Mouse (Mus musculus) retina, postnatal 1 day (tissue): ENCODE measurements around the gene Cul4b.
A peak's percentile ranks its signal among the peaks of the same experiment; 100 is the strongest.
"Not testable (repeated sequence)": the region's sequence is repeated elsewhere in the genome, so short reads cannot be mapped to it uniquely, and the experiment has no call there.

ENCODE experiments used
- DNase-seq: peaks from one replicate; pipeline ENCODE4 v3.0.0-alpha.2; 2012

Cul4b gene

GRCm38 (mm10) chrX:38576078-38576477, at the start of gene Cul4b:
TSS of gene Cul4b (minus strand) at chrX:38576196.
- no peak for DNase-seq

GRCm38 (mm10) chrX:38600995-38601369, 25.0 kb upstream of the Cul4b start:
- peak; percentile 58 for DNase-seq

- peak; percentile 92 for DNase-seq
Measured at GRCm38 (mm10) chrX:38600177-38600994, 24.4 kb upstream of the Cul4b start, which contains the start of gene Mcts1. TSS of gene Mcts1 (plus strand) at chrX:38600578.

GRCm38 (mm10) chrX:38593180-38593889, 17.3 kb upstream of the Cul4b start:
- DNase-seq, result no peak

- no peak for DNase-seq
Measured at GRCm38 (mm10) chrX:38591749-38592148, 15.8 kb upstream of the Cul4b start.

GRCm38 (mm10) chrX:38589827-38590226, 13.8 kb upstream of the Cul4b start:
- no peak for DNase-seq

- no peak for DNase-seq
Measured at GRCm38 (mm10) chrX:38583261-38583660, 7.3 kb upstream of the Cul4b start.

GRCm38 (mm10) chrX:38581140-38581539, 5.1 kb upstream of the Cul4b start:
- DNase-seq, result no peak

- no peak for DNase-seq
Measured at GRCm38 (mm10) chrX:38566521-38567205, 9.3 kb downstream of the Cul4b start.

DNA sequence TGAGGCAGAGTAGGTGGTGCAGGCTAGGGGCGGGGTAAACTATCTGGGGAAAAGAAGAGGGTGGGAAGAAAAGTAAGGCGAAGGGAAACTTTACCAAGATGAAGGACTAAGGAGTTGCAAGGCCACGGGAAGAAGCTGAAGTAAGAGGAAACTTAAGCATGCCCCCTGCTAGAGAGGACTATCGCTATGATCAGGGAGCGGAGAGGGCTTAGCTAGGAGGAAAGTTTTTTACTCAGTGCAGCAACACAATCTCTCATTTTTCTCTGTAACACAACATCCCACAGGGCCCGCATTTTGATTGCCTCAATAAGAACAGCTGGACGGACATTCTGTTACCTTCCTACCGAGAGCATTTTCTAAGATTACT, 10.8 kb downstream of the Cul4b start:
- no peak for DNase-seq

DNA sequence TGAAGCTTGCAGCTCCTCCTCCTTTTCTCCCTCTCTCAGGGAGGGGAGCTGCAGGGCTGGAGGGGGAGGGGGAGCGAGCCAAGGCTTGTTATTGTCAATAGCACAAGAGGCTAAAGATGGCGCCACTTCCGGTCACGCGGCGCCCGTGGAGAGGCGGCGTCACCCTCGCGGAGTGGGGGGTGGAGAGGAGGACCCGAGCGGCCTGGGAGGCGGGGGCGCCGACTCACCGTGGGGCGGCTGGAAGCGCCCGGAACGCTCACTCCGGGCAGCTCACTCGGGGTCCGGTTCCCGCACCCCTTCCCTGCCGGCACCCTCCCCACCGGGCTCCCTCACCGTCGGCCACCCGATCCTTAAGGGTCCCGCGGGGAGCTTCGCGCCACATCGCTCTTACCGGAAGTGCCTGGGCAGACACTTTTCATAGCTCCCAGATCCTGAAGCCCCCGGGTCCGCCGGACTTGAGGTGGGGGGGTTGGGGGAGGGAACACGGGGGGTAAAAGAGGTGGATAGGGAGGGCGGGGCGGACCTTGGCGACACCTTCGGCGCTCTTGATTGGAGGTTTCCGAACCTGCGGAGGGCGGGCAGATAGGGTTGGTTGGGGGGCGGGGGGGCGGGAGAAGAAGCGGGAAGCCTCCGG, 11.3 kb downstream of the Cul4b start:
- DNase-seq, result peak; percentile 95

GRCm38 (mm10) chrX:38563941-38564541, 12.0 kb downstream of the Cul4b start:
- no peak for DNase-seq

GRCm38 (mm10) chrX:38553255-38553654, 22.7 kb downstream of the Cul4b start:
- DNase-seq, result no peak

DNA sequence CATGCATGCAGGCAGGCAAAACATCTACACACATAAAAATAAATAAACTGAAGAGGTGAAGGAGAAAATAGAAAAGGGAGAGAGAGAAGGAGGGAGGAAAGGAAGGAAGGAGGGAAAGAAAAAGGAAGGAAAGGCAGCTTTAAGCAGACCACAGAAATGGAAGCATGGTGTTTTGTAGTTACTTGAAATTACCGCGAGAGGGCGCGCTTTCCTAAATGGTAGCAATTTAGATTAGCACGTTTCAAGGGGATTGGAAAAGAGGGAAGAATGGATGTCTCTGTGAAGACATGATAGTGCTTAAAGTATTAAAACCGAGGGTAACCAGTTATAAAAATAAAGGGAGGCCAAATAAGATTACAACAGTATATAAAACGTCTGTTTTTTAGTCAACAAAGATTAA, 61.4 kb downstream of the Cul4b start:
- peak; percentile 68 for DNase-seq

DNA sequence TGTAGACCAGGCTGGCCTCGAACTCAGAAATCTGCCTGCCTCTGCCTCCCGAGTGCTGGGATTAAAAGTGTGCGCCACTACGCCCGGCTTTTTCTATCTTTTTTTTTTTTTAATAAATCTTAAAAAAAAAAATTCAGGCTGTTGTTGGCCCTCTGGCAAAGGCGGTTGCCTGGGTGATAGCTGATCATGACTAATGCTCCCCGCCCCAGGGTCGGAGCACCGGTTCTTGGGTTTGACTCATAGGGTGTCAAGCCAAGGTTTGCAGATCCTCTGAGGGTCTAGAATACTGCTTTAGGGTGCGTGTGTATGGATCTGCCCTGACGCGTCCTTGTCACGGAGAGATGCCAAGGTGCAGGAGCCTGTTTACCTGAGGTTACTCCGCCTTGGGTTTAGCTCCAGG, 71.2 kb downstream of the Cul4b start:
- no peak for DNase-seq

- not testable (repeated sequence) for DNase-seq
Measured at GRCm38 (mm10) chrX:38502182-38502581, 73.8 kb downstream of the Cul4b start.

GRCm38 (mm10) chrX:38485464-38485863, 90.5 kb downstream of the Cul4b start:
- DNase-seq, result peak; percentile 7
